Mouse (Mus musculus) forebrain, postnatal 0 days (tissue): Measurements from ENCODE around the gene Mesd. TPM values are rescaled to one million over a fixed set of nuclear protein-coding genes. Genes with fewer than 3 reads are reported as not detected.
A peak's percentile ranks its signal among the peaks of the same experiment; 100 is the strongest.

Experiments
- ATAC-seq: fragments of 200-750 bp; cut with Nextera tagmentation; 2 replicates; pipeline ENCODE4 v1.8.0; 2017; ENCODE audit warnings: mild to moderate bottlenecking, moderate library complexity
- DNase-seq: peaks from one replicate; pipeline ENCODE4 v3.0.0-alpha.2; 2015
- H3K27ac ChIP-seq: fragments of 300-500 bp; sonication (generic); 2 replicates; pipeline ENCODE4 v1.5.1; 2014; ENCODE audit warnings: low read depth, mild to moderate bottlenecking, antibody characterized with exemption, low read length, moderate library complexity, mixed read lengths
- H3K27me3 ChIP-seq: fragments of 300-500 bp; sonication (generic); 2 replicates; pipeline ENCODE4 v1.6.1; 2014; ENCODE audit warnings: mild to moderate bottlenecking, low read length, mixed read lengths; ENCODE audit not compliant: insufficient read depth
- H3K36me3 ChIP-seq: fragments of 300-500 bp; sonication (generic); 2 replicates; pipeline ENCODE4 v1.6.1; 2014; ENCODE audit warnings: mild to moderate bottlenecking, moderate library complexity; ENCODE audit not compliant: insufficient read depth
- H3K4me1 ChIP-seq: fragments of 300-500 bp; sonication (generic); 2 replicates; pipeline ENCODE4 v1.6.1; 2014; ENCODE audit warnings: antibody characterized with exemption; ENCODE audit not compliant: insufficient read depth
- H3K4me2 ChIP-seq: fragments of 300-500 bp; sonication (generic); 2 replicates; pipeline ENCODE4 v1.6.1; 2014; ENCODE audit warnings: low read depth, mild to moderate bottlenecking, moderate library complexity
- H3K4me3 ChIP-seq: fragments of 300-500 bp; sonication (generic); 2 replicates; pipeline ENCODE4 v1.5.1; 2014; ENCODE audit warnings: low read depth, low read length, mixed read lengths
- H3K9ac ChIP-seq: fragments of 300-500 bp; sonication (generic); 2 replicates; pipeline ENCODE4 v1.6.1; 2014; ENCODE audit warnings: mild to moderate bottlenecking
- H3K9me3 ChIP-seq: fragments of 300-500 bp; sonication (generic); 2 replicates; pipeline ENCODE4 v1.6.1; 2016; ENCODE audit warnings: low read length
- CTCF ChIP-seq: sonication (generic); IDR thresholded peaks from 2 replicates; pipeline ENCODE4 v1.5.1; 2016; ENCODE audit warnings: antibody characterized with exemption, control low read depth, low read depth
- WGBS: fragments of 180-500 bp; shearing (Covaris S2); extraction: QIAGEN DNeasy Blood & Tissue Kit; methylation state at CpG from one replicate; pipeline ENCODE4 v1.1.7; 2014; 5-methylcytosine and 5-hydroxymethylcytosine counted together
- polyA plus RNA-seq: library from polyadenylated mRNA; unstranded; fragments of >200 nt; fragmentation: Nextera tagmentation; extraction: Ambion mirVana; gene quantifications from 2 replicates; pipeline ENCODE4 v1.2.1, GENCODE M21; 2015
- total RNA-seq: library from RNA; depleted of rRNA; stranded (reverse); fragments of >200 nt; gene quantifications from 2 replicates; pipeline ENCODE4 v1.2.3, GENCODE M21; 2014

Mesd gene
- total and polyA plus RNA-seq, 2 experiments from 2014 or later = 32.1 to 76.9 TPM

- Histone ChIP-seq H3K27ac (no peak overlapping the region), H3K4me3 (peak overlapping the region; percentile 81), H3K4me1 (peaks cover 46% of the 10 kb centered on the region), H3K27me3 (no peaks in the 10 kb centered on the region), H3K36me3 (0 out of 2 replicates have a peak, but pooled peaks cover under 1% of the 10 kb centered on the region), H3K9ac (no peak overlapping the region), H3K4me2 (peak overlapping the region; percentile 72), H3K9me3 (no peaks in the 10 kb centered on the region)
- ATAC-seq = no peak
- 92% methylated on average over 35 of the region's 35 CpGs for WGBS
- TF ChIP-seq CTCF = no peak
- no peak for DNase-seq
Observed at GRCm38 (mm10) chr7:83882150-83882632, 2.1 kb upstream of the Mesd start.

- Histone ChIP-seq H3K36me3 (no peaks in the 10 kb centered on the region), H3K4me2 (peak overlapping the region; percentile 72), H3K27me3 (no peaks in the 10 kb centered on the region), H3K4me1 (peaks cover 46% of the 10 kb centered on the region), H3K27ac (peak overlapping the region; percentile 95), H3K4me3 (peak overlapping the region; percentile 81), H3K9ac (peak overlapping the region; percentile 93), H3K9me3 (no peaks in the 10 kb centered on the region)
- WGBS = 23% methylated on average over 54 of the region's 56 CpGs
- ATAC-seq (peak; percentile 10), DNase-seq (no peak)
- no peak for TF ChIP-seq CTCF
Observed at GRCm38 (mm10) chr7:83882633-83883275, 1.5 kb upstream of the Mesd start.

DNA sequence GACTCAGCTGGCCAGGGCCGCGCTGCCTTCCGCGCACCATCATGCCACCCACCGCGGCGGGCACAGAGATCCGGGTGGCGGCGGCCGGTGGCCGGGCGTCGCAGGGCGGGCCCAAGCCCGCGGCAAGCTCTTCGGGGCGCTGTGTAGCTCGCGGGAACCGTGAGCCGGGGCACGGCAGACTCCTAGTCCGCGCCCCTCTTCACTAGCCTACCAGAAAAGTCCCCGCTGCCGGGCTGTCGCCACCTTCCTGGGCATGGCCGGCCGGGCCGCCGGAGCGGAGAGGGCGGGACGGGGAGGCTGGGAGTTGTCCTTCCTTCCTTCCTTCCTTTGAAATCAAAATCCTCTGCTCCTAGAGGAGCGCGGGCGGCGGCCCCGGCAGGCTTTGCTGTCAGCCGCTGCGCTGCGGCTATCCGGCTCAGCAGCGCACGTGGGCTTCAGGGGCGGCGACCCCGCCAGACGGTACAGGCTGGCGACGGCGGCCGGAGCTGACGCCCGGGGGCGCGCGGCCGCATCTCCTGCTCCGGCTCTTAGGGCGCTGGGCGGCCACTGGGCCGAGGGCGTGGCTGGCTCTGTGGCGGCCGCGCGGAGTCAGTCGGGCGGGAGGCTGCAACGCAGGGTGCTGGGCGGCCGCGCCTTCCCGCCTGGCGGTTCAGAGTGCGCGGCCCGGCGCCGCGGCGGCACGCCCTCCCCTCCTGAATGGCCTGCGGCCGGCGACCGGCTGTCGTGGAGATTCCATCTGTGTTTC, 818 bp upstream of the Mesd start:
- peak overlapping the region; percentile 72 for H3K4me2 ChIP-seq
- no peaks in the 10 kb centered on the region for H3K9me3 ChIP-seq
- H3K4me3 ChIP-seq = peak overlapping the region; percentile 81
- H3K9ac ChIP-seq = peak overlapping the region; percentile 93
- 2% methylated on average over 90 of the region's 91 CpGs for WGBS
- ATAC-seq (peak; percentile 60), DNase-seq (peak; percentile 59)
- H3K27me3 ChIP-seq = no peaks in the 10 kb centered on the region
- peak overlapping the region; percentile 95 for H3K27ac ChIP-seq
- peaks cover 46% of the 10 kb centered on the region for H3K4me1 ChIP-seq
- no peak for TF ChIP-seq CTCF
- H3K36me3 ChIP-seq = no peaks in the 10 kb centered on the region

DNA sequence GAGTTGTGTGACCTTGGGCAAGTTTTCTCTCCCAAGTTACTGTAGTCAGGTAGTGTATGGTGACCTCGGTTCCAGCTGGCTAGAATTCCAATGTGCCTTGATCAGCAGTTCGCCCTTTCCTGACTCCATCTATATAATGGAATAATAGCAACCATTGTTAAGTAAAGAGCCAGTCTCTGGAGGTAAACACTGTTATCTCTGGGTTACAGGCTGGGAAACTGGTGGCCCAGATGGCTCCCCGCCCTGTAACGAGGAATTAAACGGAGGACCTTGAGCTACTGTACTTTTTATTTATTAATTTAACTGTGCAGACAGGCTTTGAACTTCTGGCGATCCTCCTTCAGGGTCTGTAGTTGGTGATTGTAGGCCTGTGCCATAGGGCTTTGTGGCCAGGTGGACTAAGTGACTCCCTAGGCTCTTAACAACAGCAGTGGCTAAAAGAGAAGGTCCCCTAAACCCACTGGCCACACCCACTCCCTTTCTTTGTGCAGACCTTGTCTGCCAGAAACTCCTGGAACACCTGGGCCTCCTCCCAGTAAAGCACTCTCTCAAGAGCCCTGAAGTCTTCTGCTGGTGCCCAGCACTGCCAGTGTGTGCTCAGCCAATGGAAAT, 761 bp downstream of the Mesd start:
- DNase-seq = no peak
- no peaks in the 10 kb centered on the region for H3K9me3 ChIP-seq
- peaks cover 34% of the 10 kb centered on the region for H3K4me1 ChIP-seq
- H3K27me3 ChIP-seq = no peaks in the 10 kb centered on the region
- no peak for TF ChIP-seq CTCF
- peak overlapping the region; percentile 95 for H3K27ac ChIP-seq
- WGBS = 41% methylated on average over 6 of the region's 6 CpGs
- no peaks in the 10 kb centered on the region for H3K36me3 ChIP-seq
- H3K9ac ChIP-seq = peak overlapping the region; percentile 93; the same call in 1 of the 2 replicates
- H3K4me2 ChIP-seq = peak overlapping the region; percentile 72
- ATAC-seq = no peak
- H3K4me3 ChIP-seq = peak overlapping the region; percentile 81

DNA sequence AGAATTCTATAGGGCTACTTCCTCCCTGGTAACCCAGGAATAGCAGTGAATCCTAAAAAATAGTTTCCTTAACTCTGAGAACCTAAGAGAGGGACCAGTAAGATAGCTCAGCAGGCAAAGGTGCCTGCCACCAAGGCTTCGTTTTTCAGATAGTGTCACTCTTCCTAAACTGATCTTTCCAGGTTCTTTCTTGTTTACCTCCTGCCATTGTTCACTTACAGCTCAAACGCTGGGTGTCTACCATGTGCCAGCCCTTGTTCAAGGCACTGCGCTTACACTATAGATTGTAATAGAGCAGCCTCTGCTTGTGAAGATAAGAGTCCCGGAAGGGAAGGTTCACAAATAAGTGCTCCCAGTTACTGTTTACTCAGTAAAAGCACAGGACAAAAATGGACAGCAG, 1.6 kb downstream of the Mesd start:
- H3K36me3 ChIP-seq = no peaks in the 10 kb centered on the region
- no peaks in the 10 kb centered on the region for H3K9me3 ChIP-seq
- no peak for DNase-seq
- no peak for TF ChIP-seq CTCF
- WGBS = 91% methylated on average over 4 of the region's 4 CpGs
- no peak overlapping the region for H3K27ac ChIP-seq
- H3K4me2 ChIP-seq = no peak overlapping the region
- no peak overlapping the region for H3K9ac ChIP-seq
- peaks cover 26% of the 10 kb centered on the region for H3K4me1 ChIP-seq
- H3K4me3 ChIP-seq = no peak overlapping the region
- ATAC-seq = no peak
- no peaks in the 10 kb centered on the region for H3K27me3 ChIP-seq

GRCm38 (mm10) chr7:83886366-83887129, 2.3 kb downstream of the Mesd start:
- H3K9ac ChIP-seq = no peak overlapping the region
- H3K4me3 ChIP-seq = no peak overlapping the region
- no peaks in the 10 kb centered on the region for H3K36me3 ChIP-seq
- ATAC-seq (no peak), DNase-seq (no peak)
- TF ChIP-seq CTCF = peak; percentile 65
- H3K27me3 ChIP-seq = no peaks in the 10 kb centered on the region
- 97% methylated on average over 6 of the region's 6 CpGs for WGBS
- peaks cover 20% of the 10 kb centered on the region for H3K4me1 ChIP-seq
- no peaks in the 10 kb centered on the region for H3K9me3 ChIP-seq
- no peak overlapping the region for H3K27ac ChIP-seq
- no peak overlapping the region for H3K4me2 ChIP-seq
